Mouse (Mus musculus): Measurements from ENCODE around the gene Cyp4a31.
"Not testable (repeated sequence)": the region's sequence is repeated elsewhere in the genome, so short reads cannot be mapped to it uniquely, and the experiment has no call there.

Gene Cyp4a31

GRCm38 (mm10) chr4:115625560-115625959 is 62.1 kb downstream of the Cyp4a31 start:
- in situ Hi-C loops (cut with MboI; ENCODE audit: low pct_unique_long_range_greater_than_20kb in 1 of 2, low sequenced_read_pairs in 2 of 2, unreplicated experiment in 1 of 2) = not testable (repeated sequence)

Measured in mouse embryonic stem cell (cell line).